Mouse (Mus musculus) G1E (cell line): ENCODE measurements around the gene Lyrm1.

Source experiments
- CTCF ChIP-seq: IDR thresholded peaks from 2 replicates; pipeline ENCODE4 v1.5.1; 2012; ENCODE audit warnings: low read depth, low read length, inconsistent platforms, mixed read lengths
- GATA1 ChIP-seq: IDR thresholded peaks from 2 replicates; pipeline ENCODE4 v1.6.1; 2012; ENCODE audit warnings: borderline replicate concordance, low read length, inconsistent platforms, mixed read lengths
- GATA2 ChIP-seq: IDR thresholded peaks from 2 replicates; pipeline ENCODE4 v1.6.1; 2012; ENCODE audit warnings: low read depth, low read length, inconsistent platforms, borderline replicate concordance
- POLR2AphosphoS5 ChIP-seq: IDR thresholded peaks from 2 replicates; pipeline ENCODE4 v1.6.1; 2012; ENCODE audit warnings: low read depth, low read length, inconsistent platforms; ENCODE audit not compliant: insufficient replicate concordance
- TAL1 ChIP-seq: conservative IDR thresholded peaks from 2 replicates; pipeline ENCODE4 v1.6.1; 2012; ENCODE audit warnings: low read depth, low read length, inconsistent platforms, mixed read lengths

DNA sequence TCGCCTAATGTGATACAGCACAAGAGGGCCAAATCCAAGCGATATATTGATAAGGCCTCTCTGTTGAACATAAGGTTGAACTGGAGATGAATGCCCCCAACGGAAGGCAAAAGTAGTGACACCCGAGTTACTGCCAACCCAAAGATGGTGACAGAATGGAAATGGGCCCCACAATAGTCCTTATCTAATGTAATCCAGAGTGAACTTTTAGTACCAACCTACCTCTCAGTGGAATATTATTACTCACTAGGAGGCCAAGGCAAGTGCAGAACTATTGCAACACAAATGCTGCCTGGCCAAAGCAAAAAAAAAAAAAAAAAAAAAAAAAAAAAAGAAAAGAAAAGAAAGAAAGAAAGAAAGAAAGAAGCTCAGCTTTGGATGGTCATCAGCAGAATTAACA lies 2.9 kb upstream of the Lyrm1 start:
- TF ChIP-seq CTCF (no peak), GATA1 (no peak), GATA2 (no peak), POLR2AphosphoS5 (no peak), TAL1 (no peak)
